Mouse (Mus musculus) left cerebral cortex, postnatal 4 days (tissue): ENCODE data around the gene Xbp1. TPM values are rescaled to one million over a fixed set of nuclear protein-coding genes. Genes with fewer than 3 reads are reported as not detected.
"Not testable (repeated sequence)": the region's sequence is repeated elsewhere in the genome, so short reads cannot be mapped to it uniquely, and the experiment has no call there.

Experiments
- DNase-seq: peaks from one replicate; pipeline ENCODE4 v3.0.0-alpha.2; 2022
- intact Hi-C: fragments of 180-260 bp; cut with DNase I; formaldehyde crosslinking; loops from one replicate; pipeline ENCODE4 v1.15.1; 2025
- total RNA-seq, 2 experiments: library from RNA; stranded (reverse); gene quantifications; 2 replicates each; pipeline ENCODE4 v1.2.3; 2021

The Xbp1 gene
- total RNA-seq = 100 to 1,000 TPM in 1 of 2 experiments, 10 to 100 TPM in 1; 91.7 to 110 TPM

DNA sequence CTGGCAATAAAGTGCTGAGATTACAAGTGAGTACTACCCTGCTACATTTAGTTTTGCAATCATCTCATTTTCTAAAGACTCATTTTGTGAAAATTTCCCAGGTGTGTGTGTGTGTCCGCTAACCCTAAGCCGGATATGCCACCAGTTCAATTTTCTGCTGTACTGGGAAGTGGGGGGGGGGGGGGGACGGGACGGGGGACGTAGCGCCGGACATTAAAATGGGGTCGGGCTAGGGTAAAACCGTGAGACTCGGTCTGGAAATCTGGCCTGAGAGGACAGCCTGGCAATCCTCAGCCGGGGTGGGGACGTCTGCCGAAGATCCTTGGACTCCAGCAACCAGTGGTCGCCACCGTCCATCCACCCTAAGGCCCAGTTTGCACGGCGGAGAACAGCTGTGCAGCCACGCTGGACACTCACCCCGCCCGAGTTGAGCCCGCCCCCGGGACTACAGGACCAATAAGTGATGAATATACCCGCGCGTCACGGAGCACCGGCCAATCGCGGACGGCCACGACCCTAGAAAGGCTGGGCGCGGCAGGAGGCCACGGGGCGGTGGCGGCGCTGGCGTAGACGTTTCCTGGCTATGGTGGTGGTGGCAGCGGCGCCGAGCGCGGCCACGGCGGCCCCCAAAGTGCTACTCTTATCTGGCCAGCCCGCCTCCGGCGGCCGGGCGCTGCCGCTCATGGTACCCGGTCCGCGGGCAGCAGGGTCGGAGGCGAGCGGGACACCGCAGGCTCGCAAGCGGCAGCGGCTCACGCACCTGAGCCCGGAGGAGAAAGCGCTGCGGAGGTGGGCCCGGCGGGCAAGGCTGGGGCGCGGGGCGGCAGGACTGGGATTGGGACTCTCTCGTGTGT, at the start of gene Xbp1:
Gene Xbp1 (plus strand): TSS at position 248 of the 854 bp plus-strand sequence.
- intact Hi-C loops = loop anchor here (5.0 kb wide), 1 partner anchor 33 kb away; no protein-coding TSS in a partner anchor
- peak; percentile 98 for DNase-seq

DNA sequence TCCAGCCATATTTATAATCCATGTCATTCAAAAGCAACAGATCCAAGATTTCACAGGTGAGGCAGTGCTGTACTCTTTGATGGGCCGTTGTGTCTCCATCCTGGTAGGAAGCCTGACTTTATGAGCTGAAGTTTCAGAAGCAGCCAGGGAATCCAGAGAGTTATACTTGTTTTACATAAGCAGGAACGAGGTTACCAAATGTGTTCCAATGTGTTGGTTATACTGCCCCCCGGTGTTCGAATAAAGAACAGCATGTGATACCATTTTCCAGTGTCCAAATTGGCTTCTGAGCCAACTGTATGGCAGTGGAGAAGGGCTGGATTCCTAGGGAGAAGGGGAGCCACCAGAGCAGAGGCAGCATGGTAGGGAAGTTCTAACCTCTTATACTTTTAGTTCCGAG, 46.3 kb upstream of the Xbp1 start:
- peak; percentile 66 for DNase-seq
- intact Hi-C loops = loop anchor here (2.0 to 10.0 kb wide), 2 partner anchors 183 to 359 kb away; no protein-coding TSS in a partner anchor

DNA sequence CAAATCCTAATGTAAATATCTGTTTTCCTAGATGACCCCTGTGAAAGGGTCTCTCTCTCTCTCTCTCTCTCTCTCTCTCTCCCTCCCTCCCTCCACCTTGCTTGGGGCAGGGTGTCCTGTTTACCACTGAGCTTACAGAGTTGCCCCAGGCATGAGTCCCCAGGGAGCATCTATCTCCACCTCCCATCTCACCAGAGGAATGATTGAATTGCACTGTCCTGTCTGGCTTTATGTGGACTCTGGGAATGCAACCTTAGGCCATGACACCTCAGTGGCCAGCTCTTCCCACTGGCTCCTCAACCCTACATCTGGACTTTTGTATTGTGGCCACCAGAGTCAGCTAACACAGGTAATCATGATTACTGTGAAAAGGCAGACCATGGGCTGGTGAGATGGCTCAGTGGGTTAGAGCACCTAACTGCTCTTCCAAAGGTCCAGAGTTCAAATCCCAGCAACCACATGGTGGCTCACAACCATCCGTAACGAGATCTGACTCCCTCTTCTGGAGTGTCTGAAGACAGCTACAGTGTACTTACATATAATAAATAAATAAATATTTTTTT, 44.8 kb upstream of the Xbp1 start:
- intact Hi-C loops = loop anchor here (2.0 to 10.0 kb wide), 2 partner anchors 185 to 361 kb away; no protein-coding TSS in a partner anchor
- DNase-seq = not testable (repeated sequence)

DNA sequence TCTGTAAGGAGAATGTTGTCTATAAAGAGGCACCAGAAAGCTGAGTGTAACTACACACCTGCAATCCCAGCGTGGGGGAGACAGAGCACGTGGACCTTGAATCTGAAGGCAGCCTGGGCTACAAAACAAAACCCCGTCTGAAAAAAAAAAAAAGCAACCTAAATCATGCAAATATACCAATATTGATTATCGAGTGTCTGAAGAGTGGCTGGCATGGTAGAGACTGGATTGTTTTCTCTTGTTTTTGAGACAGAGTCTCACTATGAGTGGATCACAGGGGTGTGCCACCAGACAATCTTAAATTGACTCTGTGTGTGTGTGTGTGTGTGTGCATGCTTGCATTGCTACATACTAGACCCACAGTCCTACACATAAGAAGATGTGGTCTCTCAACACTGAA, 43.7 kb upstream of the Xbp1 start:
- no peak for DNase-seq
- intact Hi-C loops = loop anchor here (10.0 kb wide), 1 partner anchor 362 kb away; no protein-coding TSS in a partner anchor

DNA sequence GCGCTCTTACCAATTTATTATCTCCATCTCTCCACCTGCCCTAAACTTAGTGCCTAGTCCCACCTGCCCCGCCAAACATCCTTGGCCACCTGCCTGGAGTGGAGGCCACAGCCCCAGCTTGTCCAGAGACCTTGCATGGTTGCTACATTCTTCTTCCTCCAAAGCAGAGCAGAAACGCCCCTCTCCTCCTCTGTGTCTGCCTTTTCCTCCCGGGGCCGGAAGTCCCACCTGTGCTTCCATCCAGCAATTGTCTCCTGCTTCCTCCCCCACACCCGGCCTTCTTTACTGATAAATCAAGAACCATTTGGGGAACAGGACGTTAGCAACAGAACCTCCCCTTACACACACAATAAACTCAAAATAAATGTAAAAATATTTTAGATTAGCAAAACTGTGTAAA, 42.3 kb upstream of the Xbp1 start:
- intact Hi-C loops = loop anchor here (10.0 kb wide), 1 partner anchor 363 kb away; no protein-coding TSS in a partner anchor
- no peak for DNase-seq

DNA sequence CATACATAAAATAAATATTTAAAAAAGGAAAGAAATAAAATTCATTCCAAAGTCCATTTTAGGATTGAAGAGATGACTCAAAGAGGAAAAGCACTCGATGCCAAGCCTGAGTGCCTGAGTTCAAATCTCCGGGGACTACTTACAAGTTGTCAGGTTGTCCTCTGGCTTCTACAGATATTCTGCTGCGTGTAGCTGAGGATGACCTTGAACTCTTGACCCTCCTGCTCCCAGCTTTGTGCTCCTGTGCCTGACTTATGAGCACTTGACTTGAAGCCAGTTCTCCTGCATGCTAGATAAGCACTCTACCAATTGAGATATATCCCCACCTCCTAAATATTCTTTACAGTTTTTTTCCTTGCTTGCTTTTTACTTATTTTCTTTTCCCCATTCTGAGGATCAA, 41.6 kb upstream of the Xbp1 start:
- intact Hi-C loops = loop anchor here (10.0 kb wide), 1 partner anchor 364 kb away; no protein-coding TSS in a partner anchor
- DNase-seq = no peak

DNA sequence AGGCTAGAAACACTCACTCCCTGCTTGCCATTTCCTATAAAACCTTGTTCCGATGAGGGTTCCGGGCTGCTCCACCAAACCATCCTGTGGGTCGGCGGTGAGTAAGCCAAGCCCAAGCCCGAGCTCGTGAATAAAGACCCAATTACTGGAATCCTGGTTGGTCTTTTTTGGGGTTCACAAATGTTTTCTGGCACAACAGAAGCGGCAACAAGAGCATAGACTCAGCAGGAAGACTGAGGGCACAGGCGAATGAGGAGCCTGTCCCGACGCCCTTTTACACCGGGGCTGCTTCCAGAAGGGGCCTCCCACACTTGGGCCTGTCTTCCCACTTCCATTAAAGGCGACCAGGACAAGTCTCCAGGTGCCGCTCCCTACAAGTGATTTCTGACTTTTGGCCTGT, 37.9 kb upstream of the Xbp1 start:
- intact Hi-C loops = loop anchor here (10.0 kb wide), 2 partner anchors 142 to 222 kb away; no protein-coding TSS in a partner anchor
- no peak for DNase-seq

DNA sequence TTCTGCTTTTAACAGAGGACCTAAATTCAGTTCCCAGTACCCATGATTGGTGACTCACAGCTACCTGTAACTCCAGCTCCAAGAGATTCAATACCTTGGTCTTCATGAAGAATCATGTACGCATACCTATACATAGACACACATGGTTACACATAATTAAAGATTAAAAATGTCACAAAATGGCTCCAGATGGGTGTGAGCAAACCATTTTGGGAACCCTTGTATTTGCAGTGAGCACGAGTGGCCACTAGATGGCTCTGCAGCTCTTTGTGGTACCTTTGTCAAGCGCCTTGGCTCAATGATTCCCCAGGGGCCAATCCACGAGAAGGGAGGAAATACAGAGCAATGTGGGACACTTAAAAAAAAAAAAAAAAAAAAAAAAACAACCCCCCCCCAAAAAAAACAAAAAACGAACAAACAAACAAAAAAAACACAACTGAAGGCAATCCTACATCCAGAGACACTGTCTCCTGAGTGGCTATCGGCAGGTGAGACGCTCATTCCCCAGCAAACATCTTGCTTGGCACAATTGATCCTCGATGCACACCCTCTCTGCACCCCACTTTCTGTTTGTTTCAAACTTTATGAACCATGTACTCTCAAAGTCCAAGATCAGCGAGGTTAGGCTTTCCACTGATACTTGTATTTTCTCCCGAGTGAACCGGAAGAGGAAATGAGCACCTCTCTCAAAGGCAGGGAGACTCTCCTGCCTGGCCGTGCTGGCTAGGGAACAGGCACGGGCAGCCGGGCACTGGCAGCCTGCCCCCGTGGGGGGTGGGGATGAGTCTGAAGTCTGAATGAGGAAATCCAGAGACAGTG, 35.1 kb upstream of the Xbp1 start:
- DNase-seq = peak; percentile 87
- intact Hi-C loops = loop anchor here (5.0 to 10.0 kb wide), 3 partner anchors 37 to 219 kb away; partner anchors contain the start of gene Xbp1

DNA sequence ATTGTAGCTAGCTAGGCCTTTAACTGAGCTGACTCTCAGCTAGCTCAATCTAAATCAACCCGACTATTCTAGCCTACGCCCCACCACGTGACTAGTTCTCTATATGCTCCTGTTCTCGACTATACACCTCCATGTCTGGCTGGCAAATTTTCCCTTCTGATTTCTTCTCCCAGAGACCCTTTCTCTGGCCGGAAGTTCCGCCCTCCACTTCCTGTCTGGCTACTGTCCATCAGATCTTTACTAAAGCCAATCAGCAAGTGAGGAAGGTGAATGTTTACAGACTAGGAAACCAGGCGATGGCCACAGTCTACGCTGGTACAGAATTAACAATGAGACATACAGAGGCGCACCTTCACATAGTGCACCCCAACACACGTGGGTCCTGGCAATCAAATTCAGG, 31.0 kb upstream of the Xbp1 start:
- not testable (repeated sequence) for DNase-seq
- intact Hi-C loops = loop anchor here (5.0 to 10.0 kb wide), 3 partner anchors 33 to 215 kb away; partner anchors contain the start of gene Xbp1

DNA sequence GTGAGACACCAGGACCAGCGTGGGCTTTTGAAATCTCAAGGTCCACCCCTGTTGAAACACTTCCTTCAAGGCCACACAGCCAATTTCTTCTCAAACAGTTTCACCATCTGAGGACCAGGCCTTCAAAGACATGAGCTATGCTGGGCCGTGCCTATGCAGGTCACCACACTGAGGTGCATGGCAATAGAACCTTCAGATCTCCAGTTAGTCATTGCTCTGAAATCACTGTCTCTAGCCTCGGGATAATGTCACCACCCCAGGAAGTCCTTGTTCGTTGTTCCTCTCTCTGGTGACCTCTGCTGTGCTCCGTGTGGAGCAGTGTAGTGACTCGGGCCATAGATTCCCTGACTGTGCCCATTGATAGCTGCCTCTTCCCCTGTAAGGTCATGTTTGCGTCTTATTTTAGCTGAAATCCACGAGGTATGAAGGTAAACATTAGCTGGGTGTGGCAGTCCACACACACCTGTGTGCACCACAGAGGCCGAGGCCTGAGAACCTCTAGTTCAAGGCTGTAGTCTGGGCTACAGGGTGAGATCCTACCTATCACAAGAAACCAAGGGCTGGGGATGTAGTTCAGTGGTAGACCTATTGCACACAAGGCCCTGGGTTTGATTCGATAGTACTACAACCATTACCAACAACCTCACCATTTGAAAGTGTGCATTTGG, 29.3 kb upstream of the Xbp1 start:
- intact Hi-C loops = no loop called here
- no peak for DNase-seq

DNA sequence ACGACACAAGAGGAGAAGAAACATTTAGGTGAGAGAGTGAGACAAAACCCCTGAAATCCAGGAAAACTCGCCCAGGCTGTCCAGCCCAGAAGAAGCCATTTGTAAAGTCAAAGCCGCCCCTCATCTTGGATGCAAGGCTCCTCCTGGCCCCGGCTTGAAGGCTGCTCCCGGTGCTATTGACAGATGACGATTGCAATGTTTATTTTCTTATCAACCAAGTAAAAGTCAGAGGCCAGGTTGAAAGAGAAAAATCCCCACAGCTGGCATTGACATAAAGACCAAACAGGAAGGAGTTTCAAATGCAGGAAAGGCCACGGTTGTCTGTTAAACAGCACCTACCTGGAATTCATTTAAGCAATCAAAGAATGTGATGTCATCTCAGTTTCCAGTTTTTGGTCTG, 28.5 kb upstream of the Xbp1 start:
- DNase-seq = no peak
- intact Hi-C loops = no loop called here

DNA sequence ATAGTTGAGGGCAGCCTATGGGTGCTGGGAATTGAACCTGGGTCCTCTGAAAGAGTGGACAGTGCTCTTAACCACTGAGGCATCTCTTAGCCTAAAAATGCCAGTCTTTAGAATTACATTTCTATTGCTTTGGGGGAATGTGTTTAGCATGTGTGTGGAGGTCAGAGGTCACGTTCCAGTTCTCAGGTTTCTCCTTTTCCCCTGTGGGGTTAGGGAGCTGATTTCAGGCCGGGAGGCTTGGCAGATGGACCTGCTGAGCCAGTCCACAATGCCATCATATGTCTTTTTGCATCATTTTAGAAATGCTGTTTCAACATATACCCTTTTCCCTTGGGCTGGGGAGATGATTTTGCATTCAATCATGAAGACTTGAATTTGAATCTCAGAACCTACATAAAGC, 26.6 kb upstream of the Xbp1 start:
- no peak for DNase-seq
- intact Hi-C loops = no loop called here

DNA sequence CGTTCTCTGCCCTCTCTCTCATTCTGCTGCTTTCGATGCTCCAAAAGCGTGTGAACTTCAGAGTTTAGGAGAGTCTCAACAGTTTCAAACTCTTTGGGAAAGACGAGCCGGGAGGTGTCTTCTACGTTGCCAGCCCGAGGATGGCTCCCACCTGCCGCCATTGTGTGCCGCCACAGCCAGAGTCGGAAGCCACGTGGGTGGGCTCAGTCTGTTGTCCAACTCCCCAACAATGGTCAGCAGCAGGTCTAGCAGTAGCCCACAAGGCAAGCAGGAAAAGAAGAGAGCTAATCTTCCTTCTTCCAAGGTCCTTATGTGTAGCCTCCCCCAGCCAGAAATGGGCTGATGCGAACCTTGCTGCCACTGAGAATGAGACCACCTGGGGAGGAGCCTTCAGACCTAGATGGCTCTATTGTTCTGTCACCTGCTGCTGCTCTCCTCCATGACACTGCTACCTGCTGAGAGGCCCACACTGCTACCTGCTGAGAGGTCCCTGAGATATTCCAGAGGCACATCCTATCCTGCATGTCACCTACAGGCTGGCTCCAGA, 25.1 kb upstream of the Xbp1 start:
- intact Hi-C loops = no loop called here
- no peak for DNase-seq

DNA sequence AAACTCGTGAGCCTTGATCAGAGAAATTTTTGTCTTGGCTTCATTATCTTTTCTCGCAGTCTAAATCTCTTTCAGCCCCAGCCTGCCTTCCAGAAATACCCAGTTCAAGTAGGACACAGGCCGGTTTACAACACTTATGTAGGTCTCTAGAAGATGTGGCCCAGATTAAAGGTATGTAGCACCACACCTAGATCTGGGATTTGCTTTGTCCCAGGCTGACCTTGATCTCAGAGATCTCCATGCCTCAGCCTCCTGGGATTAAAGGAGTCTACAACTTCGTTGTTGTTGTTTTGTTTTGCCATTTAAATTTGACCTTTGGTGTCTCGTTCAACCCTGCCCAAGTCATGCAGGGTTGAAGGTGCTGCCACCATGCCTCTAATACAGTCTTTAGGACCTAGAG, 24.6 kb upstream of the Xbp1 start:
- no peak for DNase-seq
- intact Hi-C loops = no loop called here

DNA sequence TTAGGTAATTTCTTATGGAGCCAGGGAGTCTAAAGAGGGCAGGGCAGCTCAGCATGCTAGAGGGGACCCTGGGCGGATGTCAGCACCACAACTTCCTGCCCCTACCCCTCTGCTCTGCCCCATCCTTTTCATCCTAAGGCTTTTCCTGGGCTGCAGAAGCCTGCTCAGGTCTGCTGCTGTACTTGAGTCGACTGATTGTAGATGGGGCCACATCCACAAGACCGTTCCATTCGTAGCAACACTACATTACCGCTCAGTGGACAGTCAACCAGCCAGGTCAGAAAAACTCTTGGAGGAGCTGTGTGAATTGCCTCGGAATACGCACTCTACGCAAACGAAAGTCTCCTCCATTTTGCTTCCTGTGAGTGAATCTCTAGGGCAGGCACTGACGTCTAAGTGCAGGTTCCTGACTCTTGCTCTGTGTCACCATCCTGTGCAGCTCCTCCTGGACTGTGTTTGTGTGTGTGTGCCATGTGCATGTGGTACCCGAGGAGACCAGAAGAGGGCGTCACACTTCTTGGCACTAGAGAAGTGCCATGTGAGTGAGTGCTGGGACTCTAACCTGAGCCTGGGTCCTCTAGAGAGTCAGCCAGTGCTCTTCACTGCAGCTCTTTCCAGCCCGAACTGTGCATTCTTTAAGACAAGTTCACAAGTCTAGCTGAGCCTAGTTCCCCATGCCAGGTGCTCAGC, 23.8 kb upstream of the Xbp1 start:
- no peak for DNase-seq
- intact Hi-C loops = no loop called here

DNA sequence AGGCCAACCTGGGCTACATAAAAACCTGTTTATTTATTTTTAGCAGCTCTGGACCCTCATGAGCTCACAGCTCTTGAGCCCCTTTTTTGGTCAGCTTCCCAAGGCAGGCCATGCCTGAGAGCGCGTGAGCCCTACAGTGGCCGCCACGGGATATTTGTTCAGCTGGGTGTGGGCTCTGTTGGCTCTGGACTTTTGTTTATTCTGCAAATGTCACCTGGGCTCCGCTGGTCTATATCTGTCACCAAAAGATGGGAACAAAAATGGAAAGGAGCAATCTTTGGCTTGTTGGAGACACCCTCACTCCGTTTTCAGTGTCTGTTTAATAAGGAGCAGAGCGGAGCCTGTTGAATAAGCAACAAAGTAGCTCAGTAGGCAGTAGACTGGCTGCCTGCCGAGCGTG, 22.0 kb upstream of the Xbp1 start:
- intact Hi-C loops = no loop called here
- DNase-seq = no peak

DNA sequence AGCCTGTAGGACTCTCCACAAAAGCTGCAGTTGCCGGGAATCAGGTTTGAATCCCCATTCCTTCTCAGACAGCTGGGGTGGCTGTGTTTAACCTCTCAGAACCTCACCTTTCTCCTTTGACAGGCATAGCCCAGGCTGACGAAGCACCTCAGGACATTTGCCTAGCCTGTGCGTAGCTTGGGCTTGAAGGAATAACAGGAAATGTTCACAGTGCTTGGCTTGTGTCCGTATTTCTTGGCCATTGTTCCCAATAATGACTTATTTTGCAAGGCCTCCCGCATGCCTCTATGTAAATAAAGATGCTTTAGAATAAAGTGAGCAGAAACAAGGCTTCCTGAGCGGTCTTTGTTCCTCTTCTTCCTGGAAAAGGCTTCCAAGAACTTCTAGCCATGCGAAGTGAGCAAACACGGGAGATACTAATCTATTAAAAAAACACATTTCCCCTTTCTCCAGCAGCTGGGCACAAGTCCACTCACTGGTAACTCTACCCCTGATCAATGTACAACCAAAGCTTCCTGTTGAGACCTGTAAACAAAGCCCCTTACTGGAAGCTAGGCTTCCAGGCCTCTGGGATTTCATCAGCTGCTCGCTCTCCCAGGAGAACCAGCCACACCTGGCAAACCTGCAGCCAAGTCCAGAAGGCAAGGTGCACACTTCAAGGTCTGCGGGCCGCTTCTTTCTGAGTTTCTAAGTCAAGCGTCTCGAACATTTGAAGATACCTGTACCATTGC, 21.4 kb upstream of the Xbp1 start:
- intact Hi-C loops = no loop called here
- no peak for DNase-seq

DNA sequence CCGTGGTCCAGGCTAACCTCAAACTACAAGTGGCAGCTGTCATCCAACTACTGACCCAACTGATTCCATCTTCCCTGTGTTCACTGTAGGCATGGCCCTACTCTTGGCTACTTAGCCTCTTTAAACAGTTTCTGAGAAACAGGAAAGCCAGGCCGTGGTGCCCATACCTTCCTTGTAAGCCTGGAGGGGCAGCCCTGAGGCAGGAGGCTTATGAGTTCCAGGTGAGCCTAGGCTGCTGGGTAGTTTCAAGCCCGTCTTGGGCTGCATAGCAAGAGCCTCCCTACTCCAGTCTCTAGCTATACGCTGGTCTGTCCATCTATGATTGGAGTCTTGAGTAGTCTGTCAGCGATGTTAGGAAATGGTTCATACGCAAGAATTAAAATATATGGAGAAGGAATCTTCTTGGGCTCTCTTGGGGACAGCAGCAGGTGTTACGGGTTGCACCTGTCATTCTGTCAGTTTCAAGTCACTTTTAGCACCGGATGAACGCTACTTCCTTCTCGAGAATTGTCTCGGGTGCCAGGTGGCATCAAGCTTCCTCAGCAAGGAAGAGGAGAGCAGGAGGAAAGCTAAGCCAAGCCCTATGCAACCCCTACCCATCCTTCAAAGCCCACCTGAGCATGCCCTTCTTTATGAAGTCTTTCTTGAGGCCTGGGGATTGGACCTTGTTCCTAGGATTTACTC, 20.4 kb upstream of the Xbp1 start:
- DNase-seq = no peak

More for the DNA sequence above, 20.4 kb upstream of the Xbp1 start:
- intact Hi-C loops = no loop called here
